Mouse (Mus musculus) liver, embryonic 14.5 days (tissue): ENCODE results near the gene Nxf7.

Experiments
- CTCF ChIP-seq: IDR thresholded peaks from 2 replicates; pipeline ENCODE4 v1.5.1; 2016; ENCODE audit warnings: antibody characterized with exemption, low read depth, control low read depth
- EP300 ChIP-seq: IDR thresholded peaks from 2 replicates; pipeline ENCODE4 v1.6.1; 2016; ENCODE audit warnings: antibody characterized with exemption, low read depth

GRCm38 (mm10) chrX:135598677-135599076 lies at the start of gene Nxf7:
- no peak for TF ChIP-seq CTCF
- no peak for TF ChIP-seq EP300
